Mouse (Mus musculus): Measurements from ENCODE around the gene Teddm1b. TPM values are rescaled to one million over a fixed set of nuclear protein-coding genes. Genes with fewer than 3 reads are reported as not detected.

Gene Teddm1b
- polyA plus RNA-seq, 1 experiment: not detected

DNA sequence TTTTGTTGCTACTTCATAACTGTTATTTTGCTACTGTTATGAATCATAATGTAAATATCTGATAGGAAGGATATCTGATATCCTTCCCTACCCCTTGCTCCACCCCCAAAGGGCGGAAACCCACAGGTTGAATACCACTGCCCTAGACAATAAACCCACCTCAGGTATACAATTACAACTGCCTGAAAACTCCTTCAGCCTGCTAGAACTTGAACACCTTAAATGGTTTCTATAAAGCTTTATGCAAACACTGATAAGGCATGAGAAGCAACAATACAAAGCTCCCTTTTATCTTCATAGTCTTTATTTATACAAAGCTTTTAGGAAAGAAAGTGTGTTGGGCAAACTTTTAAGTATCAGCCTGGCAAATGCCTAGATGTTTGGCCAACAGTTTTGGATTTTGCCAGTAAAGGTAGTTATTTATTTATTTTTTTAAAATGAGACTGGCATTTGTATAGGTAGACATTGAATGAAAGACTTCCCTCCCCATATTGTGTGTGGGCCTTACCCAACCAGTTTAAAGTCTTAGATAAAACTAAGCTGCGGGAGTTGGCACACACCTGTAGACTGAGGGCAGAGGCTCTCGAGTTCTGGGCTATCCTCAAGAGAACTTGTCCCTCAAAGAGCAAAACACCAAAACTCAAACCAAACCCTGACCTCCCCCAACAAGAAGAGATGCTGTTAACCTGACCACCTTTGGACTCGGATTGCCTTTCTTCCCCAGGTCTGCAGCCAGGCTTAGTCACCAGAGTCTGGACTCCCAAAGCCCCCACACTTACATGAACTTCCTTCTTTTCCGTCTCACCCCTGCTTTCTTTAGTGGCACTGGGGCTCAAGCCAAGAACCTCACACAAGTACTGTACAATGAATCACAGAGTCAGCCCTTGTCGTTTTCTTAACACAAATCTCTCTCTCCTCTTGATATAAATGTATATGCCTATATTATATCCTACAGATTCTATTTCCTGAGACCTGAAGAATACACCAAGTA lies 50.5 kb downstream of the Teddm1b start:
- TF ChIP-seq POLR2A (IDR thresholded peaks at IDR 0.05; ENCODE audit: low read depth, low read length) (no peak), CTCF (conservative IDR thresholded peaks at IDR 0.05; ENCODE audit: insufficient read depth, insufficient read length, low read depth, low read length) (no peak)
- Histone ChIP-seq H3K27ac (ENCODE audit: insufficient read depth, low read depth, low read length) (no peak overlapping the region), H3K36me3 (ENCODE audit: control insufficient read depth, insufficient read depth, low read length) (no peaks in the 10 kb centered on the region), H3K4me1 (ENCODE audit: control insufficient read depth, insufficient read depth, low read length) (no peaks in the 10 kb centered on the region), H3K4me3 (ENCODE audit: insufficient read depth, low read depth, low read length) (no peak overlapping the region), H3K27me3 (replicated peaks; ENCODE audit: control insufficient read depth, insufficient read depth, low read length) (no peaks in the 10 kb centered on the region)
- DNase-seq: no peak
- 75% methylated on average over 6 of the region's 6 CpGs for WGBS

Other genes with a start within 250 kb of the Teddm1b start
- 0.02 and 0.03 TPM in 2 replicates for gene Rgs8, start 221.3 kb upstream of the Teddm1b start, polyA plus RNA-seq (2012; rRNA removed)
- gene Rgs16, start 134.0 kb upstream of the Teddm1b start, polyA plus RNA-seq (2012; rRNA removed): 0.45 and 0.61 TPM in 2 replicates
- gene Rnasel, start 124.9 kb upstream of the Teddm1b start, polyA plus RNA-seq (2012; rRNA removed): 2.4 and 3.4 TPM in 2 replicates
- 0.08 TPM in 1 of 2 replicates, not detected in the other for gene Rgsl1, start 30.2 kb upstream of the Teddm1b start, polyA plus RNA-seq (2012; rRNA removed)
- not detected in 2 replicates for gene Teddm1a, start 17.4 kb downstream of the Teddm1b start, polyA plus RNA-seq (2012; rRNA removed)
- 843 and 1,046 TPM in 2 replicates for gene Glul, start 25.6 kb downstream of the Teddm1b start, polyA plus RNA-seq (2012; rRNA removed)
- gene Teddm2, start 25.9 kb downstream of the Teddm1b start, polyA plus RNA-seq (2012; rRNA removed): 0.14 and 0.22 TPM in 2 replicates